Mouse (Mus musculus) thymus, adult 2 months (tissue): Measurements from ENCODE around the gene Slc39a7. TPM values are rescaled to one million over a fixed set of nuclear protein-coding genes. Genes with fewer than 3 reads are reported as not detected.
A peak's percentile ranks its signal among the peaks of the same experiment; 100 is the strongest.
"Not testable (repeated sequence)": the region's sequence is repeated elsewhere in the genome, so short reads cannot be mapped to it uniquely, and the experiment has no call there.

Experiments used
- DNase-seq: peaks from one replicate; pipeline ENCODE4 v3.0.0; 2021
- H3K27ac ChIP-seq: fragments of 200-500 bp; 2 replicates; pipeline ENCODE4 v1.5.1; 2012; ENCODE audit warnings: low read length, control low read depth; ENCODE audit not compliant: control insufficient read depth, insufficient read depth
- H3K27me3 ChIP-seq: fragments of 200-500 bp; 2 replicates; pipeline ENCODE4 v1.6.1; 2012; ENCODE audit warnings: mild to moderate bottlenecking, low read length, moderate library complexity, mixed read lengths; ENCODE audit not compliant: control insufficient read depth, insufficient read depth
- H3K36me3 ChIP-seq: fragments of 200-500 bp; 2 replicates; pipeline ENCODE4 v1.6.1; 2012; ENCODE audit warnings: mild to moderate bottlenecking, low read length, moderate library complexity; ENCODE audit not compliant: control insufficient read depth, insufficient read depth
- H3K4me1 ChIP-seq: fragments of 200-500 bp; replicated peaks from 2 replicates; pipeline ENCODE4 v1.6.1; 2012; ENCODE audit warnings: low read length; ENCODE audit not compliant: control insufficient read depth, insufficient read depth
- H3K4me3 ChIP-seq: fragments of 200-500 bp; 2 replicates; pipeline ENCODE4 v1.5.1; 2012; ENCODE audit warnings: mild to moderate bottlenecking, low read length, control low read depth, moderate library complexity; ENCODE audit not compliant: control insufficient read depth, insufficient read depth
- CTCF ChIP-seq: fragments of 200-500 bp; IDR thresholded peaks from 2 replicates; pipeline ENCODE4 v1.5.1; 2012; ENCODE audit warnings: mild to moderate bottlenecking, control low read depth, low read length, moderate library complexity, borderline replicate concordance; ENCODE audit not compliant: control insufficient read depth, poor library complexity, insufficient read depth; ENCODE audit errors: extremely low read depth
- POLR2A ChIP-seq: fragments of 200-500 bp; IDR thresholded peaks from 2 replicates; pipeline ENCODE4 v1.6.1; 2012; ENCODE audit warnings: mild to moderate bottlenecking, low read length, control low read depth, moderate library complexity; ENCODE audit not compliant: control insufficient read depth, poor library complexity, insufficient read depth; ENCODE audit errors: extremely low read depth
- WGBS: fragments of 180-500 bp; shearing (Covaris S2); methylation state at CpG from one replicate; pipeline ENCODE4 v1.1.7; 2018; 5-methylcytosine and 5-hydroxymethylcytosine counted together
- polyA plus RNA-seq: library from polyadenylated mRNA; depleted of rRNA; stranded (reverse); fragments of >200 nt; gene quantifications from 2 replicates; pipeline ENCODE4 v1.2.3, GENCODE M21; 2012

Gene Slc39a7
- polyA plus RNA-seq, 1 experiment, result 195 TPM

- Histone ChIP-seq H3K36me3 (no peaks in the 10 kb centered on the region), H3K27me3 (no peaks in the 10 kb centered on the region), H3K4me3 (no peak overlapping the region), H3K4me1 (no peaks in the 10 kb centered on the region), H3K27ac (no peak overlapping the region)
- DNase-seq, result peak; percentile 70
- TF ChIP-seq CTCF (peak; percentile 77; the same call in 1 of the 2 replicates), POLR2A (no peak)
- WGBS, result 11% methylated on average over 5 of the region's 5 CpGs
Observed at GRCm38 (mm10) chr17:34003426-34003825, 28.1 kb downstream of the Slc39a7 start.

- H3K36me3 ChIP-seq, H3K27me3 ChIP-seq, DNase-seq, H3K4me1 ChIP-seq: not testable (repeated sequence)
- H3K4me3 ChIP-seq, result peak overlapping the region; percentile 82; the same call in 1 of the 2 replicates
- 37% methylated on average over 2 of the region's 2 CpGs for WGBS
- peak overlapping the region; percentile 48; the same call in 1 of the 2 replicates for H3K27ac ChIP-seq
Observed at GRCm38 (mm10) chr17:34000796-34001195, 30.7 kb downstream of the Slc39a7 start.

GRCm38 (mm10) chr17:34000150-34000537, 31.3 kb downstream of the Slc39a7 start, which contains the start of gene H2-K1:
TSS of gene H2-K1 (minus strand) at chr17:34000347.
- WGBS, result under 1% methylated on average over 30 of the region's 30 CpGs
- H3K4me3 ChIP-seq, result peak within 1 kb of the TSS; percentile 82
- peak; percentile 84 for DNase-seq
- no peaks in the 10 kb centered on the region for H3K27me3 ChIP-seq
- H3K27ac ChIP-seq, result peak within 1 kb of the TSS; percentile 48; the same call in 1 of the 2 replicates
- no peaks in the 10 kb centered on the region for H3K36me3 ChIP-seq
- 0 out of 2 replicates have a peak, but pooled peaks have one; percentile 14 for TF ChIP-seq CTCF
- TF ChIP-seq POLR2A, result peak; percentile 94
- H3K4me1 ChIP-seq, result no peaks in the 10 kb centered on the region

GRCm38 (mm10) chr17:33999341-34000149, 31.9 kb downstream of the Slc39a7 start:
- under 1% methylated on average over 87 of the region's 87 CpGs for WGBS
- Histone ChIP-seq H3K27me3 (no peaks in the 10 kb centered on the region), H3K4me3 (peak overlapping the region; percentile 82), H3K36me3 (no peaks in the 10 kb centered on the region), H3K27ac (no peak overlapping the region), H3K4me1 (no peaks in the 10 kb centered on the region)
- DNase-seq, result no peak
- TF ChIP-seq POLR2A (no peak), CTCF (no peak)

GRCm38 (mm10) chr17:33998697-33999096, 32.8 kb downstream of the Slc39a7 start:
- H3K27ac ChIP-seq, H3K36me3 ChIP-seq, H3K4me1 ChIP-seq, DNase-seq, H3K27me3 ChIP-seq: not testable (repeated sequence)
- H3K4me3 ChIP-seq, result peak overlapping the region; percentile 82
- WGBS, result 32% methylated on average over 5 of the region's 5 CpGs

GRCm38 (mm10) chr17:33997025-33997424, 34.5 kb downstream of the Slc39a7 start:
- H3K36me3 ChIP-seq, H3K27ac ChIP-seq, DNase-seq, H3K27me3 ChIP-seq, H3K4me1 ChIP-seq, H3K4me3 ChIP-seq: not testable (repeated sequence)
- WGBS, result 98% methylated on average over 2 of the region's 2 CpGs

- no peak for DNase-seq
- Histone ChIP-seq H3K4me3 (no peak overlapping the region), H3K27me3 (no peaks in the 10 kb centered on the region), H3K36me3 (no peaks in the 10 kb centered on the region), H3K27ac (no peak overlapping the region), H3K4me1 (no peaks in the 10 kb centered on the region)
- WGBS, result 75% methylated on average over 3 of the region's 3 CpGs
- TF ChIP-seq CTCF, result no peak
- TF ChIP-seq POLR2A, result no peak
Observed at GRCm38 (mm10) chr17:33995651-33996050, 35.8 kb downstream of the Slc39a7 start.
